Mouse (Mus musculus) intestine, embryonic 16.5 days (tissue): ENCODE measurements around the gene Tmbim4. TPM values are rescaled to one million over a fixed set of nuclear protein-coding genes. Genes with fewer than 3 reads are reported as not detected.

Experiments
- ATAC-seq: fragments of 200-750 bp; cut with Nextera tagmentation; 2 replicates; pipeline ENCODE4 v1.8.0; 2017; ENCODE audit warnings: moderate TSS enrichment, moderate library complexity
- H3K27ac ChIP-seq: fragments of 300-500 bp; sonication (generic); 2 replicates; pipeline ENCODE4 v1.5.1; 2014; ENCODE audit warnings: mild to moderate bottlenecking, low read length
- H3K27me3 ChIP-seq: fragments of 300-500 bp; sonication (generic); replicated peaks from 2 replicates; pipeline ENCODE4 v1.6.1; 2014; ENCODE audit warnings: low read length, control low read depth, mixed read lengths; ENCODE audit not compliant: control insufficient read depth, insufficient read depth
- H3K36me3 ChIP-seq: fragments of 300-500 bp; sonication (generic); 2 replicates; pipeline ENCODE4 v1.6.1; 2014; ENCODE audit warnings: low read length, control low read depth; ENCODE audit not compliant: control insufficient read depth, insufficient read depth
- H3K4me1 ChIP-seq: fragments of 300-500 bp; sonication (generic); 2 replicates; pipeline ENCODE4 v1.6.1; 2014; ENCODE audit warnings: low read length, control low read depth, mixed read lengths; ENCODE audit not compliant: control insufficient read depth, insufficient read depth
- H3K4me2 ChIP-seq: fragments of 300-500 bp; sonication (generic); 2 replicates; pipeline ENCODE4 v1.6.1; 2014; ENCODE audit warnings: low read depth, low read length, control low read depth
- H3K4me3 ChIP-seq: fragments of 300-500 bp; sonication (generic); 2 replicates; pipeline ENCODE4 v1.5.1; 2014; ENCODE audit warnings: mild to moderate bottlenecking, low read length
- H3K9ac ChIP-seq: fragments of 300-500 bp; sonication (generic); 2 replicates; pipeline ENCODE4 v1.6.1; 2014; ENCODE audit warnings: low read depth, low read length
- H3K9me3 ChIP-seq: fragments of 300-500 bp; sonication (generic); 2 replicates; pipeline ENCODE4 v1.6.1; 2016; ENCODE audit warnings: low read length, control low read depth; ENCODE audit not compliant: control insufficient read depth
- WGBS: fragments of 180-500 bp; shearing (Covaris S2); extraction: QIAGEN DNeasy Blood & Tissue Kit; methylation state at CpG from one replicate; pipeline ENCODE4 v1.1.7; 2014; 5-methylcytosine and 5-hydroxymethylcytosine counted together
- polyA plus RNA-seq: library from polyadenylated mRNA; unstranded; fragments of >200 nt; fragmentation: Nextera tagmentation; extraction: Ambion mirVana; gene quantifications from 2 replicates; pipeline ENCODE4 v1.2.1, GENCODE M21; 2015

The Tmbim4 gene
- polyA plus RNA-seq, 1 experiment from 2014 or later = 140 TPM

GRCm38 (mm10) chr10:120251791-120252190 is 50.4 kb downstream of the Tmbim4 start:
- no peaks in the 10 kb centered on the region for H3K27me3 ChIP-seq
- no peak overlapping the region for H3K4me3 ChIP-seq
- no peak overlapping the region for H3K4me2 ChIP-seq
- H3K9ac ChIP-seq = no peak overlapping the region
- no peak for ATAC-seq
- no peaks in the 10 kb centered on the region for H3K9me3 ChIP-seq
- no peak overlapping the region for H3K27ac ChIP-seq
- 83% methylated on average over 4 of the region's 4 CpGs for WGBS
- peaks cover 6% of the 10 kb centered on the region; the same call in 1 of the 2 replicates for H3K4me1 ChIP-seq
- H3K36me3 ChIP-seq = no peaks in the 10 kb centered on the region

GRCm38 (mm10) chr10:120252800-120253199 is 51.4 kb downstream of the Tmbim4 start:
- Histone ChIP-seq H3K27ac (no peak overlapping the region), H3K4me1 (peaks cover 3% of the 10 kb centered on the region; the same call in 1 of the 2 replicates), H3K36me3 (no peaks in the 10 kb centered on the region), H3K9ac (no peak overlapping the region), H3K9me3 (no peaks in the 10 kb centered on the region), H3K27me3 (no peaks in the 10 kb centered on the region), H3K4me2 (peak overlapping the region; percentile 17; the same call in 1 of the 2 replicates), H3K4me3 (no peak overlapping the region)
- ATAC-seq = no peak
- 35% methylated on average over 8 of the region's 8 CpGs for WGBS

GRCm38 (mm10) chr10:120257231-120257630 is 55.8 kb downstream of the Tmbim4 start:
- Histone ChIP-seq H3K4me3 (no peak overlapping the region), H3K36me3 (no peaks in the 10 kb centered on the region), H3K9me3 (no peaks in the 10 kb centered on the region), H3K27me3 (no peaks in the 10 kb centered on the region), H3K9ac (no peak overlapping the region), H3K4me2 (no peak overlapping the region), H3K27ac (no peak overlapping the region), H3K4me1 (peaks cover 3% of the 10 kb centered on the region; the same call in 1 of the 2 replicates)
- 16% methylated on average over 11 of the region's 11 CpGs for WGBS
- no peak; the same call in 1 of the 2 replicates for ATAC-seq

GRCm38 (mm10) chr10:120267790-120268189 is 66.4 kb downstream of the Tmbim4 start:
- H3K27ac ChIP-seq = no peak overlapping the region
- H3K27me3 ChIP-seq = no peaks in the 10 kb centered on the region
- WGBS = 59% methylated on average over 12 of the region's 12 CpGs
- H3K4me1 ChIP-seq = 0 out of 2 replicates have a peak, but pooled peaks cover 3% of the 10 kb centered on the region
- no peak for ATAC-seq
- H3K9me3 ChIP-seq = 0 out of 2 replicates have a peak, but pooled peaks cover 6% of the 10 kb centered on the region
- no peak overlapping the region for H3K9ac ChIP-seq
- no peak overlapping the region for H3K4me3 ChIP-seq
- H3K4me2 ChIP-seq = no peak overlapping the region
- H3K36me3 ChIP-seq = no peaks in the 10 kb centered on the region

GRCm38 (mm10) chr10:120269946-120270345 is 68.6 kb downstream of the Tmbim4 start:
- Histone ChIP-seq H3K27ac (no peak overlapping the region), H3K9me3 (0 out of 2 replicates have a peak, but pooled peaks cover 3% of the 10 kb centered on the region), H3K4me1 (0 out of 2 replicates have a peak, but pooled peaks cover 3% of the 10 kb centered on the region), H3K4me2 (no peak overlapping the region), H3K9ac (no peak overlapping the region), H3K4me3 (no peak overlapping the region), H3K36me3 (no peaks in the 10 kb centered on the region), H3K27me3 (no peaks in the 10 kb centered on the region)
- WGBS = 93% methylated on average over 13 of the region's 13 CpGs
- ATAC-seq = no peak

- Histone ChIP-seq H3K36me3 (no peaks in the 10 kb centered on the region), H3K9me3 (no peaks in the 10 kb centered on the region), H3K9ac (no peak overlapping the region), H3K4me2 (no peak overlapping the region), H3K4me3 (no peak overlapping the region), H3K27me3 (no peaks in the 10 kb centered on the region), H3K4me1 (0 out of 2 replicates have a peak, but pooled peaks cover 3% of the 10 kb centered on the region), H3K27ac (no peak overlapping the region)
- 80% methylated on average over 4 of the region's 4 CpGs for WGBS
- ATAC-seq = no peak
These were observed 69.4 kb downstream of the Tmbim4 start for GRCm38 (mm10) chr10:120270777-120271176.

- no peaks in the 10 kb centered on the region for H3K9me3 ChIP-seq
- no peak overlapping the region for H3K27ac ChIP-seq
- no peaks in the 10 kb centered on the region for H3K36me3 ChIP-seq
- H3K9ac ChIP-seq = no peak overlapping the region
- WGBS = 57% methylated on average over 6 of the region's 6 CpGs
- ATAC-seq = no peak
- H3K27me3 ChIP-seq = no peaks in the 10 kb centered on the region
- no peak overlapping the region for H3K4me2 ChIP-seq
- H3K4me3 ChIP-seq = no peak overlapping the region
- 0 out of 2 replicates have a peak, but pooled peaks cover 3% of the 10 kb centered on the region for H3K4me1 ChIP-seq
These were observed 69.9 kb downstream of the Tmbim4 start for GRCm38 (mm10) chr10:120271318-120271717.

- peak overlapping the region; percentile 26 for H3K4me2 ChIP-seq
- no peak overlapping the region for H3K4me3 ChIP-seq
- H3K27me3 ChIP-seq = no peaks in the 10 kb centered on the region
- H3K36me3 ChIP-seq = no peaks in the 10 kb centered on the region
- no peak for ATAC-seq
- no peaks in the 10 kb centered on the region for H3K9me3 ChIP-seq
- WGBS = 27% methylated on average over 10 of the region's 11 CpGs
- H3K9ac ChIP-seq = no peak overlapping the region
- 0 out of 2 replicates have a peak, but pooled peaks cover 3% of the 10 kb centered on the region for H3K4me1 ChIP-seq
- H3K27ac ChIP-seq = no peak overlapping the region
These were observed 70.5 kb downstream of the Tmbim4 start for GRCm38 (mm10) chr10:120271879-120272269.

GRCm38 (mm10) chr10:120272270-120272883 is 71.0 kb downstream of the Tmbim4 start:
- Histone ChIP-seq H3K4me1 (0 out of 2 replicates have a peak, but pooled peaks cover 3% of the 10 kb centered on the region), H3K27me3 (no peaks in the 10 kb centered on the region), H3K9ac (peak overlapping the region; percentile 17; the same call in 1 of the 2 replicates), H3K36me3 (no peaks in the 10 kb centered on the region), H3K4me3 (peak overlapping the region; percentile 6), H3K9me3 (no peaks in the 10 kb centered on the region), H3K27ac (no peak overlapping the region), H3K4me2 (peak overlapping the region; percentile 26)
- WGBS = 16% methylated on average over 19 of the region's 19 CpGs
- ATAC-seq = peak; percentile 53; the same call in 1 of the 2 replicates
